Mouse (Mus musculus): Measurements from ENCODE around the gene Uhrf1bp1. TPM values are rescaled to one million over a fixed set of nuclear protein-coding genes. Genes with fewer than 3 reads are reported as not detected.

Uhrf1bp1 gene
- 3.8 TPM for total RNA-seq (2023)

GRCm38 (mm10) chr17:27856265-27856797, at the start of gene Uhrf1bp1:
Uhrf1bp1 (plus strand) TSS chr17:27856441.

GRCm38 (mm10) chr17:27820568-27821406, 35.5 kb upstream of the Uhrf1bp1 start, which contains the start of gene D17Wsu92e:
D17Wsu92e (minus strand) TSS chr17:27820648.

GRCm38 (mm10) chr17:27837850-27838249, 18.4 kb upstream of the Uhrf1bp1 start, which contains the start of gene Snrpc:
Snrpc (plus strand) TSS chr17:27838150.

GRCm38 (mm10) chr17:27908888-27909621, 52.8 kb downstream of the Uhrf1bp1 start, which contains the start of gene Anks1:
Anks1 (plus strand) TSS chr17:27909306.

GRCm38 (mm10) chr17:27909622-27910500, 53.6 kb downstream of the Uhrf1bp1 start, which contains the start of gene Taf11:
Taf11 (minus strand) TSS chr17:27909844.

Other genes starting within 250 kb of the Uhrf1bp1 start
- 101 TPM for gene Nudt3, start 232.9 kb upstream of the Uhrf1bp1 start, total RNA-seq (2023)
- gene RPS10-NUDT3, start 221.2 kb upstream of the Uhrf1bp1 start, total RNA-seq (2023), result not detected
- gene Rps10, start 219.8 kb upstream of the Uhrf1bp1 start, total RNA-seq (2023), result 2,947 TPM
- gene Pacsin1, start 200.9 kb upstream of the Uhrf1bp1 start, total RNA-seq (2023), result 42.6 TPM
- gene Spdef, start 127.5 kb upstream of the Uhrf1bp1 start, total RNA-seq (2023), result 1.2 TPM
- 82.2 TPM for gene D17Wsu92e, start 35.8 kb upstream of the Uhrf1bp1 start, total RNA-seq (2023)
- 74.8 TPM for gene Snrpc, start 18.3 kb upstream of the Uhrf1bp1 start, total RNA-seq (2023)
- gene Anks1, start 52.9 kb downstream of the Uhrf1bp1 start, total RNA-seq (2023), result 65.9 TPM
- 24.0 TPM for gene Taf11, start 53.4 kb downstream of the Uhrf1bp1 start, total RNA-seq (2023)
- gene Tcp11, start 224.2 kb downstream of the Uhrf1bp1 start, total RNA-seq (2023), result 1.4 TPM

All from CD4-positive naive resting alpha-beta T cell, adult 57 days (primary cell).